Mouse (Mus musculus): ENCODE measurements around the gene Vax2. TPM values are rescaled to one million over a fixed set of nuclear protein-coding genes. Genes with fewer than 3 reads are reported as not detected.

Vax2 gene
- total and polyA plus RNA-seq, 2 experiments from 2014 or later: not detected

GRCm38 (mm10) chr6:83737311-83737710 is 26.2 kb downstream of the Vax2 start:
- Histone ChIP-seq H3K9me3 (replicated peaks; ENCODE audit: control insufficient read depth, low read length) (peaks cover 12% of the 10 kb centered on the region; the same call in 1 of the 2 replicates), H3K27me3 (ENCODE audit: control insufficient read depth, insufficient read depth, low read length) (peaks cover 14% of the 10 kb centered on the region; the same call in 1 of the 2 replicates), H3K4me2 (ENCODE audit: low read depth, low read length) (no peak overlapping the region), H3K9ac (replicated peaks; ENCODE audit: low read depth, low read length) (no peak overlapping the region), H3K4me3 (ENCODE audit: low read depth, low read length) (no peak overlapping the region), H3K27ac (ENCODE audit: low read depth) (no peak overlapping the region), H3K4me1 (ENCODE audit: control insufficient read depth, insufficient read depth) (no peaks in the 10 kb centered on the region), H3K36me3 (replicated peaks; ENCODE audit: control insufficient read depth, insufficient read depth, low read length) (no peaks in the 10 kb centered on the region)
- DNase-seq (ENCODE audit: low spot score): no peak
- TF ChIP-seq EP300 (IDR thresholded peaks at IDR 0.05; ENCODE audit: low read depth) (no peak), CTCF (IDR thresholded peaks at IDR 0.05; ENCODE audit: low read depth) (no peak)
- WGBS: 36% methylated on average over 13 of the region's 13 CpGs
- ATAC-seq (ENCODE audit: insufficient read depth, low read depth): no peak

GRCm38 (mm10) chr6:83738596-83738995 is 27.5 kb downstream of the Vax2 start:
- no peak for DNase-seq (ENCODE audit: low spot score)
- ATAC-seq (ENCODE audit: insufficient read depth, low read depth): no peak
- Histone ChIP-seq H3K27me3 (ENCODE audit: control insufficient read depth, insufficient read depth, low read length) (0 out of 2 replicates have a peak, but pooled peaks cover 12% of the 10 kb centered on the region), H3K4me2 (ENCODE audit: low read depth, low read length) (no peak overlapping the region), H3K9me3 (replicated peaks; ENCODE audit: control insufficient read depth, low read length) (peaks cover 12% of the 10 kb centered on the region; the same call in 1 of the 2 replicates), H3K4me3 (ENCODE audit: low read depth, low read length) (no peak overlapping the region), H3K9ac (replicated peaks; ENCODE audit: low read depth, low read length) (no peak overlapping the region), H3K36me3 (replicated peaks; ENCODE audit: control insufficient read depth, insufficient read depth, low read length) (no peaks in the 10 kb centered on the region), H3K4me1 (ENCODE audit: control insufficient read depth, insufficient read depth) (no peaks in the 10 kb centered on the region), H3K27ac (ENCODE audit: low read depth) (no peak overlapping the region)
- no peak for TF ChIP-seq CTCF (IDR thresholded peaks at IDR 0.05; ENCODE audit: low read depth)
- no peak for TF ChIP-seq EP300 (IDR thresholded peaks at IDR 0.05; ENCODE audit: low read depth)
- WGBS: 69% methylated on average over 6 of the region's 6 CpGs

- ATAC-seq (ENCODE audit: insufficient read depth, low read depth) (no peak), DNase-seq (ENCODE audit: low spot score) (no peak)
- Histone ChIP-seq H3K4me1 (ENCODE audit: control insufficient read depth, insufficient read depth) (no peaks in the 10 kb centered on the region), H3K36me3 (replicated peaks; ENCODE audit: control insufficient read depth, insufficient read depth, low read length) (no peaks in the 10 kb centered on the region), H3K27ac (ENCODE audit: low read depth) (no peak within 1 kb of the TSS), H3K27me3 (ENCODE audit: control insufficient read depth, insufficient read depth, low read length) (0 out of 2 replicates have a peak, but pooled peaks cover 9% of the 10 kb centered on the region), H3K9me3 (replicated peaks; ENCODE audit: control insufficient read depth, low read length) (0 out of 2 replicates have a peak, but pooled peaks cover 3% of the 10 kb centered on the region), H3K9ac (replicated peaks; ENCODE audit: low read depth, low read length) (no peak within 1 kb of the TSS), H3K4me2 (ENCODE audit: low read depth, low read length) (no peak within 1 kb of the TSS), H3K4me3 (ENCODE audit: low read depth, low read length) (no peak within 1 kb of the TSS)
- TF ChIP-seq EP300 (IDR thresholded peaks at IDR 0.05; ENCODE audit: low read depth) (no peak), CTCF (IDR thresholded peaks at IDR 0.05; ENCODE audit: low read depth) (no peak)
- 45% methylated on average over 5 of the region's 5 CpGs for WGBS
Measured at GRCm38 (mm10) chr6:83742761-83743160, 31.7 kb downstream of the Vax2 start, which contains the start of gene Atp6v1b1. Gene Atp6v1b1, plus strand, starts transcription at chr6:83742990.

- Histone ChIP-seq H3K4me1 (ENCODE audit: control insufficient read depth, insufficient read depth) (no peaks in the 10 kb centered on the region), H3K4me2 (ENCODE audit: low read depth, low read length) (no peak overlapping the region), H3K36me3 (replicated peaks; ENCODE audit: control insufficient read depth, insufficient read depth, low read length) (no peaks in the 10 kb centered on the region), H3K9me3 (replicated peaks; ENCODE audit: control insufficient read depth, low read length) (0 out of 2 replicates have a peak, but pooled peaks cover 3% of the 10 kb centered on the region), H3K9ac (replicated peaks; ENCODE audit: low read depth, low read length) (no peak overlapping the region), H3K27ac (ENCODE audit: low read depth) (no peak overlapping the region), H3K4me3 (ENCODE audit: low read depth, low read length) (no peak overlapping the region), H3K27me3 (ENCODE audit: control insufficient read depth, insufficient read depth, low read length) (0 out of 2 replicates have a peak, but pooled peaks cover 9% of the 10 kb centered on the region)
- ATAC-seq (ENCODE audit: insufficient read depth, low read depth) (no peak), DNase-seq (ENCODE audit: low spot score) (no peak)
- 55% methylated on average over 5 of the region's 5 CpGs for WGBS
- TF ChIP-seq EP300 (IDR thresholded peaks at IDR 0.05; ENCODE audit: low read depth) (no peak), CTCF (IDR thresholded peaks at IDR 0.05; ENCODE audit: low read depth) (no peak)
Measured at GRCm38 (mm10) chr6:83743212-83743611, 32.1 kb downstream of the Vax2 start.

GRCm38 (mm10) chr6:83744126-83744525 is 33.1 kb downstream of the Vax2 start:
- Histone ChIP-seq H3K9me3 (replicated peaks; ENCODE audit: control insufficient read depth, low read length) (0 out of 2 replicates have a peak, but pooled peaks cover 3% of the 10 kb centered on the region), H3K36me3 (replicated peaks; ENCODE audit: control insufficient read depth, insufficient read depth, low read length) (no peaks in the 10 kb centered on the region), H3K4me2 (ENCODE audit: low read depth, low read length) (no peak overlapping the region), H3K4me3 (ENCODE audit: low read depth, low read length) (no peak overlapping the region), H3K27ac (ENCODE audit: low read depth) (no peak overlapping the region), H3K27me3 (ENCODE audit: control insufficient read depth, insufficient read depth, low read length) (peaks cover 11% of the 10 kb centered on the region; the same call in 1 of the 2 replicates), H3K4me1 (ENCODE audit: control insufficient read depth, insufficient read depth) (no peaks in the 10 kb centered on the region), H3K9ac (replicated peaks; ENCODE audit: low read depth, low read length) (no peak overlapping the region)
- no peak for ATAC-seq (ENCODE audit: insufficient read depth, low read depth)
- DNase-seq (ENCODE audit: low spot score): no peak
- 62% methylated on average over 5 of the region's 5 CpGs for whole genome bisulfite sequencing
- TF ChIP-seq CTCF (IDR thresholded peaks at IDR 0.05; ENCODE audit: low read depth): no peak
- TF ChIP-seq EP300 (IDR thresholded peaks at IDR 0.05; ENCODE audit: low read depth): no peak

GRCm38 (mm10) chr6:83744557-83744956 is 33.5 kb downstream of the Vax2 start:
- Histone ChIP-seq H3K9me3 (replicated peaks; ENCODE audit: control insufficient read depth, low read length) (0 out of 2 replicates have a peak, but pooled peaks cover 3% of the 10 kb centered on the region), H3K27ac (ENCODE audit: low read depth) (no peak overlapping the region), H3K36me3 (replicated peaks; ENCODE audit: control insufficient read depth, insufficient read depth, low read length) (no peaks in the 10 kb centered on the region), H3K4me2 (ENCODE audit: low read depth, low read length) (no peak overlapping the region), H3K9ac (replicated peaks; ENCODE audit: low read depth, low read length) (no peak overlapping the region), H3K4me3 (ENCODE audit: low read depth, low read length) (no peak overlapping the region), H3K27me3 (ENCODE audit: control insufficient read depth, insufficient read depth, low read length) (peaks cover 13% of the 10 kb centered on the region; the same call in 1 of the 2 replicates), H3K4me1 (ENCODE audit: control insufficient read depth, insufficient read depth) (no peaks in the 10 kb centered on the region)
- TF ChIP-seq EP300 (IDR thresholded peaks at IDR 0.05; ENCODE audit: low read depth) (no peak), CTCF (IDR thresholded peaks at IDR 0.05; ENCODE audit: low read depth) (no peak)
- no peak for DNase-seq (ENCODE audit: low spot score)
- 63% methylated on average over 5 of the region's 5 CpGs for WGBS
- ATAC-seq (ENCODE audit: insufficient read depth, low read depth): no peak

Measured in heart, postnatal 0 days (tissue).